Mouse (Mus musculus): ENCODE data around the gene Gm28053.

The Gm28053 gene

DNA sequence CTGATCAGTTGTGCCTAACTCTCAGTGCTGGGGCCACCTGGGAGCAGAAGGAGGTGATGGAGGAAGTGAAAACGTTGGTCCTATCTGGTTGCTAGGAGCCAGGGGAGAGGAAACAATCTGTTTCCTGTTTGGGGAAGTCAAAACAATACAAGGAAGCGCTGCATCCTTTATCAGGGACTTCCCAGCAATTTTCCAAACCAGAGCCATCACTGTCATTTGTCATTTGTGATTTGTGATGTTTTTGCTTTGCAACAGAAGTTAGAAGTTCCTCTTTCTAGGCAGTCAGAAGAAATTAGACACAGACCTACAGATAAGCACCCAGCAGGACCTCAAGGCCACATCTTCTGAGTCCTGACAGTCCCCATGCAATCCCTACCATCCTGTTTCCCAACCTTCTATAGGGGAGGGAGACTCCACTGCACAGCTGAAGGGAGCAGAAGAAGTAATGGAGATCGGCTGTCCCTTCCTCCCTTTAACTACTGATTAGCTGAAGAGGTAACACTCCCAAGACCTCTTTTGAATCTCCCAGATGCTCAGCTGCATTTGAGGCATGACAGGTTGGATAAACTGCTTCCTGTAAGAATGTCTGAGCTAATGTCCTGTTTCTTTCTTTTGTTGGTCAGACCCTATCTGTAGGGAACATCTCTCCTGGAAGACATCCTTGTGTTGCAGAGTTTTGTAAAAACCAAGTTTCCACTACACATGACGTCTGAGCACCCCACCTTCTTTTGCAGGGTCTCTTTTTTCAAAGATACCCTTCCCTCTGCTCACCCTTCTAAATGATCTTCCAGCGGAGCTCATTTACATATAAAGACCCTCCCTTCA is 17.9 kb upstream of the Gm28053 start:
- Histone ChIP-seq H3K9me3 (ENCODE audit: low read length) (peaks cover 3% of the 10 kb centered on the region; the same call in 1 of the 2 replicates), H3K4me3 (replicated peaks; ENCODE audit: low read length) (no peak overlapping the region), H3K27me3 (ENCODE audit: insufficient read depth, low read length) (no peaks in the 10 kb centered on the region), H3K4me1 (replicated peaks; ENCODE audit: low read depth, low read length) (0 out of 2 replicates have a peak, but pooled peaks cover 5% of the 10 kb centered on the region), H3K36me3 (ENCODE audit: insufficient read depth, low read length) (no peaks in the 10 kb centered on the region)
- no peak for TF ChIP-seq NANOG (IDR thresholded peaks at IDR 0.05; ENCODE audit: borderline replicate concordance, low read length)
- TF ChIP-seq POU5F1 (IDR thresholded peaks at IDR 0.05; ENCODE audit: borderline replicate concordance, low read length), result no peak
- TF ChIP-seq CTCF (conservative IDR thresholded peaks at IDR 0.05; ENCODE audit: low read length), result no peak

GRCm38 (mm10) chr6:48702146-48702545 is 16.3 kb upstream of the Gm28053 start:
- TF ChIP-seq NANOG (IDR thresholded peaks at IDR 0.05; ENCODE audit: borderline replicate concordance, low read length) (no peak), POU5F1 (IDR thresholded peaks at IDR 0.05; ENCODE audit: borderline replicate concordance, low read length) (no peak)
- Histone ChIP-seq H3K9me3 (ENCODE audit: low read length) (no peaks in the 10 kb centered on the region), H3K27me3 (ENCODE audit: insufficient read depth, low read length) (no peaks in the 10 kb centered on the region), H3K4me3 (replicated peaks; ENCODE audit: low read length) (no peak overlapping the region), H3K4me1 (replicated peaks; ENCODE audit: low read depth, low read length) (0 out of 2 replicates have a peak, but pooled peaks cover 5% of the 10 kb centered on the region), H3K36me3 (ENCODE audit: insufficient read depth, low read length) (no peaks in the 10 kb centered on the region)

- Histone ChIP-seq H3K4me1 (replicated peaks; ENCODE audit: low read depth, low read length) (0 out of 2 replicates have a peak, but pooled peaks cover 5% of the 10 kb centered on the region), H3K4me3 (replicated peaks; ENCODE audit: low read length) (no peak overlapping the region), H3K36me3 (ENCODE audit: insufficient read depth, low read length) (no peaks in the 10 kb centered on the region), H3K27me3 (ENCODE audit: insufficient read depth, low read length) (no peaks in the 10 kb centered on the region), H3K9me3 (ENCODE audit: low read length) (no peaks in the 10 kb centered on the region)
- TF ChIP-seq POU5F1 (IDR thresholded peaks at IDR 0.05; ENCODE audit: borderline replicate concordance, low read length) (no peak), CTCF (conservative IDR thresholded peaks at IDR 0.05; ENCODE audit: low read length) (0 out of 2 replicates have a peak, but pooled peaks have one; percentile 9)
Measured at GRCm38 (mm10) chr6:48702601-48703000, 15.8 kb upstream of the Gm28053 start.

- no peaks in the 10 kb centered on the region for H3K27me3 ChIP-seq (ENCODE audit: insufficient read depth, low read length)
- 0 out of 2 replicates have a peak, but pooled peaks cover 5% of the 10 kb centered on the region for H3K4me1 ChIP-seq (replicated peaks; ENCODE audit: low read depth, low read length)
- TF ChIP-seq CTCF (conservative IDR thresholded peaks at IDR 0.05; ENCODE audit: low read length) (no peak), NANOG (IDR thresholded peaks at IDR 0.05; ENCODE audit: borderline replicate concordance, low read length) (no peak), POU5F1 (IDR thresholded peaks at IDR 0.05; ENCODE audit: borderline replicate concordance, low read length) (no peak)
- no peak overlapping the region for H3K4me3 ChIP-seq (replicated peaks; ENCODE audit: low read length)
- no peaks in the 10 kb centered on the region for H3K36me3 ChIP-seq (ENCODE audit: insufficient read depth, low read length)
- H3K9me3 ChIP-seq (ENCODE audit: low read length), result no peaks in the 10 kb centered on the region
Measured at GRCm38 (mm10) chr6:48704146-48704545, 14.3 kb upstream of the Gm28053 start.

GRCm38 (mm10) chr6:48706130-48706529 is 12.3 kb upstream of the Gm28053 start:
- no peaks in the 10 kb centered on the region for H3K27me3 ChIP-seq (ENCODE audit: insufficient read depth, low read length)

GRCm38 (mm10) chr6:48720326-48720725 is 1.9 kb downstream of the Gm28053 start:
- TF ChIP-seq POU5F1 (IDR thresholded peaks at IDR 0.05; ENCODE audit: borderline replicate concordance, low read length) (no peak), CTCF (conservative IDR thresholded peaks at IDR 0.05; ENCODE audit: low read length) (no peak), NANOG (IDR thresholded peaks at IDR 0.05; ENCODE audit: borderline replicate concordance, low read length) (no peak)
- H3K4me3 ChIP-seq (replicated peaks; ENCODE audit: low read length), result no peak overlapping the region

More at GRCm38 (mm10) chr6:48706130-48706529, 12.3 kb upstream of the Gm28053 start:
- Histone ChIP-seq H3K9me3 (ENCODE audit: low read length) (no peaks in the 10 kb centered on the region), H3K4me3 (replicated peaks; ENCODE audit: low read length) (no peak overlapping the region), H3K4me1 (replicated peaks; ENCODE audit: low read depth, low read length) (0 out of 2 replicates have a peak, but pooled peaks cover 5% of the 10 kb centered on the region), H3K36me3 (ENCODE audit: insufficient read depth, low read length) (no peaks in the 10 kb centered on the region)
- TF ChIP-seq CTCF (conservative IDR thresholded peaks at IDR 0.05; ENCODE audit: low read length) (no peak), POU5F1 (IDR thresholded peaks at IDR 0.05; ENCODE audit: borderline replicate concordance, low read length) (no peak), NANOG (IDR thresholded peaks at IDR 0.05; ENCODE audit: borderline replicate concordance, low read length) (no peak)

GRCm38 (mm10) chr6:48723468-48723867 is 5.1 kb downstream of the Gm28053 start:
- TF ChIP-seq POU5F1 (IDR thresholded peaks at IDR 0.05; ENCODE audit: borderline replicate concordance, low read length), result no peak
- TF ChIP-seq NANOG (IDR thresholded peaks at IDR 0.05; ENCODE audit: borderline replicate concordance, low read length), result no peak
- no peak for TF ChIP-seq CTCF (conservative IDR thresholded peaks at IDR 0.05; ENCODE audit: low read length)
- H3K9me3 ChIP-seq (ENCODE audit: low read length), result no peaks in the 10 kb centered on the region
- no peak overlapping the region for H3K4me3 ChIP-seq (replicated peaks; ENCODE audit: low read length)
- H3K36me3 ChIP-seq (ENCODE audit: insufficient read depth, low read length), result no peaks in the 10 kb centered on the region
- H3K4me1 ChIP-seq (replicated peaks; ENCODE audit: low read depth, low read length), result no peaks in the 10 kb centered on the region
- no peaks in the 10 kb centered on the region for H3K27me3 ChIP-seq (ENCODE audit: insufficient read depth, low read length)

More at GRCm38 (mm10) chr6:48720326-48720725, 1.9 kb downstream of the Gm28053 start:
- Histone ChIP-seq H3K36me3 (ENCODE audit: insufficient read depth, low read length) (no peaks in the 10 kb centered on the region), H3K9me3 (ENCODE audit: low read length) (no peaks in the 10 kb centered on the region), H3K4me1 (replicated peaks; ENCODE audit: low read depth, low read length) (no peaks in the 10 kb centered on the region), H3K27me3 (ENCODE audit: insufficient read depth, low read length) (no peaks in the 10 kb centered on the region)

- H3K27me3 ChIP-seq (ENCODE audit: insufficient read depth, low read length), result no peaks in the 10 kb centered on the region
- no peaks in the 10 kb centered on the region for H3K36me3 ChIP-seq (ENCODE audit: insufficient read depth, low read length)
- no peak overlapping the region for H3K4me3 ChIP-seq (replicated peaks; ENCODE audit: low read length)
- no peaks in the 10 kb centered on the region for H3K9me3 ChIP-seq (ENCODE audit: low read length)
- H3K4me1 ChIP-seq (replicated peaks; ENCODE audit: low read depth, low read length), result no peaks in the 10 kb centered on the region
- TF ChIP-seq NANOG (IDR thresholded peaks at IDR 0.05; ENCODE audit: borderline replicate concordance, low read length) (no peak), CTCF (conservative IDR thresholded peaks at IDR 0.05; ENCODE audit: low read length) (no peak), POU5F1 (IDR thresholded peaks at IDR 0.05; ENCODE audit: borderline replicate concordance, low read length) (no peak)
Measured at GRCm38 (mm10) chr6:48725476-48725875, 7.1 kb downstream of the Gm28053 start.

Data from E14TG2a.4 (cell line).